Mouse (Mus musculus): ENCODE measurements around the gene Fthl17c.
"Not testable (repeated sequence)": the region's sequence is repeated elsewhere in the genome, so short reads cannot be mapped to it uniquely, and the experiment has no call there.

The Fthl17c gene

GRCm38 (mm10) chrX:8976459-8976858 is at the start of gene Fthl17c:
TSS of gene Fthl17c (minus strand) at chrX:8976559.
- DNase-seq (ENCODE audit: low read depth), result not testable (repeated sequence)

GRCm38 (mm10) chrX:9019481-9019880 is 43.1 kb upstream of the Fthl17c start:
- no peak for DNase-seq (ENCODE audit: low read depth)

GRCm38 (mm10) chrX:9016079-9016478 is 39.7 kb upstream of the Fthl17c start:
- DNase-seq (ENCODE audit: low read depth), result no peak

- DNase-seq (ENCODE audit: low read depth), result not testable (repeated sequence)
Observed at GRCm38 (mm10) chrX:8986655-8987054, 10.3 kb upstream of the Fthl17c start, which contains the start of gene Fthl17d. TSS of gene Fthl17d (minus strand) at chrX:8986755.

GRCm38 (mm10) chrX:8964618-8965017 is 11.7 kb downstream of the Fthl17c start:
- DNase-seq (ENCODE audit: low read depth), result peak; percentile 8

- DNase-seq (ENCODE audit: low read depth), result not testable (repeated sequence)
Observed at GRCm38 (mm10) chrX:8962875-8963274, 13.5 kb downstream of the Fthl17c start, which contains the start of gene Fthl17b. TSS of gene Fthl17b (minus strand) at chrX:8962975.

GRCm38 (mm10) chrX:8948130-8948805 is 28.1 kb downstream of the Fthl17c start:
- DNase-seq (ENCODE audit: low read depth), result peak; percentile 87

GRCm38 (mm10) chrX:8944041-8944440 is 32.3 kb downstream of the Fthl17c start:
- DNase-seq (ENCODE audit: low read depth), result no peak

- DNase-seq (ENCODE audit: low read depth), result no peak
Observed at GRCm38 (mm10) chrX:8927308-8927707, 49.1 kb downstream of the Fthl17c start.
